Mouse (Mus musculus): Measurements from ENCODE around the gene Mafg.

GRCm38 (mm10) chr11:120643601-120643987 lies 10.2 kb upstream of the Mafg start, which contains the start of gene Pycr1:
- no peak for TF ChIP-seq CTCF (IDR thresholded peaks at IDR 0.05; ENCODE audit: extremely low read depth, insufficient read length, insufficient replicate concordance, low read depth, low read length)
- TF ChIP-seq POLR2A (IDR thresholded peaks at IDR 0.05; ENCODE audit: low read depth, low read length), result no peak

Data from small intestine, adult 2 months (tissue).